Mouse (Mus musculus) brain, embryonic 14.5 days (tissue): ENCODE results near the gene Cdh10. TPM values are rescaled to one million over a fixed set of nuclear protein-coding genes. Genes with fewer than 3 reads are reported as not detected.

Source experiments
- DNase-seq: peaks from one replicate; pipeline ENCODE4 v3.0.0-alpha.2; 2011; ENCODE audit warnings: low read depth
- CTCF ChIP-seq: fragments of 200-500 bp; IDR thresholded peaks from 2 replicates; pipeline ENCODE4 v1.5.1; 2012; ENCODE audit warnings: inconsistent platforms, mild to moderate bottlenecking, moderate library complexity, borderline replicate concordance; ENCODE audit not compliant: insufficient read depth, insufficient read length; ENCODE audit errors: extremely low read depth
- POLR2A ChIP-seq: fragments of 200-500 bp; IDR thresholded peaks from 2 replicates; pipeline ENCODE4 v1.6.1; 2012; ENCODE audit warnings: mild to moderate bottlenecking, inconsistent platforms, borderline replicate concordance; ENCODE audit not compliant: poor library complexity, insufficient read depth, insufficient read length, severe bottlenecking; ENCODE audit errors: extremely low read depth
- polyA plus RNA-seq: library from polyadenylated mRNA; depleted of rRNA; stranded (reverse); fragments of >200 nt; gene quantifications from 2 replicates; pipeline ENCODE4 v1.2.3, GENCODE M21; 2012

Cdh10 gene
- polyA plus RNA-seq, 1 experiment: 18.9 TPM

GRCm38 (mm10) chr15:18869871-18870270 lies 51.1 kb downstream of the Cdh10 start:
- peak; percentile 31 for DNase-seq
- TF ChIP-seq CTCF: no peak
- TF ChIP-seq POLR2A: no peak

- DNase-seq: peak; percentile 9
- TF ChIP-seq CTCF (no peak), POLR2A (no peak)
These were observed 62.7 kb downstream of the Cdh10 start for GRCm38 (mm10) chr15:18881467-18881866.

- TF ChIP-seq CTCF: no peak
- TF ChIP-seq POLR2A: no peak
- no peak for DNase-seq
These were observed 67.9 kb downstream of the Cdh10 start for GRCm38 (mm10) chr15:18886673-18887072.

GRCm38 (mm10) chr15:18888912-18889311 lies 70.2 kb downstream of the Cdh10 start:
- DNase-seq: no peak

GRCm38 (mm10) chr15:18890358-18890757 lies 71.6 kb downstream of the Cdh10 start:
- TF ChIP-seq CTCF (no peak), POLR2A (no peak)
- DNase-seq: no peak

More at GRCm38 (mm10) chr15:18888912-18889311, 70.2 kb downstream of the Cdh10 start:
- no peak for TF ChIP-seq POLR2A
- no peak for TF ChIP-seq CTCF

GRCm38 (mm10) chr15:18900776-18901175 lies 82.0 kb downstream of the Cdh10 start:
- TF ChIP-seq POLR2A: no peak
- TF ChIP-seq CTCF: no peak
- DNase-seq: peak; percentile 14

GRCm38 (mm10) chr15:18904131-18904530 lies 85.4 kb downstream of the Cdh10 start:
- DNase-seq: no peak
- TF ChIP-seq CTCF: no peak
- no peak for TF ChIP-seq POLR2A

GRCm38 (mm10) chr15:18910612-18911011 lies 91.9 kb downstream of the Cdh10 start:
- TF ChIP-seq POLR2A: no peak
- no peak for TF ChIP-seq CTCF
- no peak for DNase-seq

- DNase-seq: peak; percentile 21
- TF ChIP-seq POLR2A: no peak
- no peak for TF ChIP-seq CTCF
These were observed 106.8 kb downstream of the Cdh10 start for GRCm38 (mm10) chr15:18925392-18926117.

GRCm38 (mm10) chr15:18926964-18927363 lies 108.2 kb downstream of the Cdh10 start:
- TF ChIP-seq CTCF (no peak), POLR2A (no peak)

GRCm38 (mm10) chr15:18952266-18952665 lies 133.5 kb downstream of the Cdh10 start:
- TF ChIP-seq CTCF (no peak), POLR2A (no peak)
- no peak for DNase-seq

More at GRCm38 (mm10) chr15:18926964-18927363, 108.2 kb downstream of the Cdh10 start:
- DNase-seq: no peak

GRCm38 (mm10) chr15:18975041-18975440 lies 156.3 kb downstream of the Cdh10 start:
- peak; percentile 32 for DNase-seq

More at GRCm38 (mm10) chr15:18975041-18975440, 156.3 kb downstream of the Cdh10 start:
- TF ChIP-seq POLR2A (no peak), CTCF (no peak)
